Mouse (Mus musculus) stomach, embryonic 14.5 days (tissue): ENCODE data around the gene Rfc1. TPM values are rescaled to one million over a fixed set of nuclear protein-coding genes. Genes with fewer than 3 reads are reported as not detected.
"Not testable (repeated sequence)": the region's sequence is repeated elsewhere in the genome, so short reads cannot be mapped to it uniquely, and the experiment has no call there.

Experiments
- ATAC-seq: fragments of 200-750 bp; cut with Nextera tagmentation; 2 replicates; pipeline ENCODE4 v1.8.0; 2017; ENCODE audit warnings: low read depth, moderate TSS enrichment; ENCODE audit not compliant: insufficient number of reproducible peaks, insufficient read depth, low FRiP score
- H3K27ac ChIP-seq: fragments of 300-500 bp; sonication (generic); 2 replicates; pipeline ENCODE4 v1.5.1; 2014; ENCODE audit warnings: mild to moderate bottlenecking, low read length, moderate library complexity, mixed read lengths
- H3K27me3 ChIP-seq: fragments of 300-500 bp; sonication (generic); 2 replicates; pipeline ENCODE4 v1.6.1; 2014; ENCODE audit warnings: low read length, control low read depth, mixed read lengths; ENCODE audit not compliant: control insufficient read depth, insufficient read depth
- H3K36me3 ChIP-seq: fragments of 300-500 bp; sonication (generic); 2 replicates; pipeline ENCODE4 v1.6.1; 2014; ENCODE audit warnings: mild to moderate bottlenecking, control low read depth, low read length, moderate library complexity, mixed read lengths; ENCODE audit not compliant: control insufficient read depth, insufficient read depth
- H3K4me1 ChIP-seq: fragments of 300-500 bp; sonication (generic); 2 replicates; pipeline ENCODE4 v1.6.1; 2014; ENCODE audit warnings: low read length, control low read depth, mixed read lengths; ENCODE audit not compliant: control insufficient read depth, insufficient read depth
- H3K4me2 ChIP-seq: fragments of 300-500 bp; sonication (generic); replicated peaks from 2 replicates; pipeline ENCODE4 v1.6.1; 2014; ENCODE audit warnings: low read depth, low read length, control low read depth
- H3K4me3 ChIP-seq: fragments of 300-500 bp; sonication (generic); 2 replicates; pipeline ENCODE4 v1.5.1; 2014; ENCODE audit warnings: low read depth, low read length, control low read depth
- H3K9ac ChIP-seq: fragments of 300-500 bp; sonication (generic); replicated peaks from 2 replicates; pipeline ENCODE4 v1.6.1; 2014; ENCODE audit warnings: low read depth, mild to moderate bottlenecking, control low read depth, low read length, moderate library complexity, mixed read lengths
- H3K9me3 ChIP-seq: fragments of 300-500 bp; sonication (generic); 2 replicates; pipeline ENCODE4 v1.6.1; 2016; ENCODE audit warnings: low read depth, low read length, control low read depth; ENCODE audit not compliant: control insufficient read depth
- WGBS: fragments of 180-500 bp; shearing (Covaris S2); extraction: QIAGEN DNeasy Blood & Tissue Kit; methylation state at CpG from one replicate; pipeline ENCODE4 v1.1.7; 2014; 5-methylcytosine and 5-hydroxymethylcytosine counted together
- polyA plus RNA-seq: library from polyadenylated mRNA; unstranded; fragments of >200 nt; fragmentation: Nextera tagmentation; extraction: Ambion mirVana; gene quantifications from 2 replicates; pipeline ENCODE4 v1.2.1, GENCODE M21; 2014

The Rfc1 gene
- polyA plus RNA-seq, 1 experiment from 2014 or later: 108 TPM

DNA sequence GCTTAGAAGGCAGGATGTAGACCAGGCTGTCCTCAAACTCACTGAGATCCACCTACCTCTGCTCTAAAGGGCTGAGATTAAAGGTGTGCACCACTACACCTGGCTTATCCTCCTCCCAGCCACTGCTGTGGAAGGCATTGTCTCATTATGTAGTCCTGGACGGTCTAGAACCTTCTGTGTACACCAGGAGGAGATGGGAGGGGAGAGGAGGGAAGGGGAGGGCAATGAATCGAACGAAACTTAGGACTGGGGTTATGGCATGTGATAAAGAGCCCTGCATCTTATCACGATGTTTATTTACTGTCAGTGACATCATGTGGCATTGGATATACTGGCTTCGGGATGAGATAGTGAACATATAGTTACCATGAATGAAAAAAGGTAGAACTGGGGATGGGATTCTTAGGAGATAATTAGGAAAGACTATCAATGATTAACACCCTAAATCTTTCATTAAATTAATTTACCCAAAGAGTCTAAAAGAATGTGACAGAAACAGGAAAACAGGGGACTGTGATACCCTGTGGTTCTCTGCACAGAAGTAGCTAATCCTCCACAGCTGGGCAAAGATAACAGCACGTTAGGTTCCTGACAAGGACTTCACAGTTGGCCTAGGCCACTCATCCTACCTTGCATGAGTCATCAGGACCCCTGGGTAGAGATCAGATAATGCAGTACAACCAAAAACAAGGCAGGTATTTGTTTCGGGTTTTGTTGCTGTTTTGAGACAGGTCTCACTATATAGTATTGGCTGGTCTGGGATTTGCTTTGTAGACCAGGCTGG, 37.1 kb downstream of the Rfc1 start:
- no peak for ATAC-seq
- peaks cover 32% of the 10 kb centered on the region for H3K36me3 ChIP-seq
- 78% methylated on average over 7 of the region's 7 CpGs for WGBS

DNA sequence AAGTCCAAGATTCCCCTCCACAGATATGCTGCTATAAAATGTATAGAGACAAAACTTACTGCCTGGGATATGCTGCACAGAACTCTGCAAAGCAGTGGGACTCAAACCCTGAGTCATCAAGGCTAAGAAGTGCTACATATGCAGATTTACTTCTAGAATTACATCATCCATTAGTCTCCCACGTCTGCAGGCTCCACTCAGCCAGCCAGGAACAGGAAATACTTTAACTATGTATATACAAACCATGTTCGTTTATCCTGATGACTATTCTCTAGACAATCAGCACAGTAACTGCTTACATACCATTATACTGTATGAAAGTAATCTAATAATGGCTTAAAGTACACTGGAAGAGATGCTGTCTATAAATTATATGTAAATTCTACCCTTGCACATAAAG, 41.2 kb downstream of the Rfc1 start:
- Histone ChIP-seq H3K27me3 (no peaks in the 10 kb centered on the region), H3K27ac (no peak overlapping the region; the same call in 1 of the 2 replicates), H3K9me3 (no peaks in the 10 kb centered on the region), H3K4me3 (no peak overlapping the region), H3K9ac (no peak overlapping the region), H3K4me1 (no peaks in the 10 kb centered on the region), H3K36me3 (peaks cover 39% of the 10 kb centered on the region), H3K4me2 (no peak overlapping the region)
- ATAC-seq: no peak
- 29% methylated on average over 2 of the region's 2 CpGs for whole genome bisulfite sequencing

More for the DNA sequence above, 37.1 kb downstream of the Rfc1 start:
- Histone ChIP-seq H3K4me2 (no peak overlapping the region), H3K9ac (no peak overlapping the region), H3K27me3 (no peaks in the 10 kb centered on the region), H3K4me3 (no peak overlapping the region), H3K9me3 (no peaks in the 10 kb centered on the region), H3K4me1 (no peaks in the 10 kb centered on the region), H3K27ac (no peak overlapping the region)

DNA sequence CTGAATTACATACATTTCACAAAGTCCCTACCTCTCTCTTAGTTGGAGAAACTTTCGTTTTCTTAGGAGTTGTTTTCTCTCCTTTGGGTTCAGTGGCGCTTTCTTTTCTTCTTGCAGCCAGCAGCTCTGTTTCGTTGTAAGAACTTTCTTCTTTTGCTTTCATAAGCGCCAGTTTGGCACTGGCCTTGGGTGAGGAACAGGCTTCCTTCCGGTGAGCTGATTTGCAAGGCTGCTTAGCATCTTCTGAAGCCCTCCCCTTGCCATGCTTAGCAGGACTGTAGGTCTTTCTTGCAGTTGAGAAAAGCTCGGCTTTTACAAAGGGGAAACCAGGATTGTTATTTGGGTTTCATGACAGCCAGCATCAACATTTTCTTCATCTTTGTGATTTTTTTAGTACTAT, 41.8 kb downstream of the Rfc1 start:
- Histone ChIP-seq H3K9me3 (no peaks in the 10 kb centered on the region), H3K9ac (no peak overlapping the region), H3K4me1 (no peaks in the 10 kb centered on the region), H3K36me3 (peaks cover 41% of the 10 kb centered on the region), H3K27me3 (no peaks in the 10 kb centered on the region), H3K4me2 (no peak overlapping the region), H3K27ac (no peak overlapping the region), H3K4me3 (no peak overlapping the region)
- 84% methylated on average over 6 of the region's 6 CpGs for WGBS
- no peak for ATAC-seq

DNA sequence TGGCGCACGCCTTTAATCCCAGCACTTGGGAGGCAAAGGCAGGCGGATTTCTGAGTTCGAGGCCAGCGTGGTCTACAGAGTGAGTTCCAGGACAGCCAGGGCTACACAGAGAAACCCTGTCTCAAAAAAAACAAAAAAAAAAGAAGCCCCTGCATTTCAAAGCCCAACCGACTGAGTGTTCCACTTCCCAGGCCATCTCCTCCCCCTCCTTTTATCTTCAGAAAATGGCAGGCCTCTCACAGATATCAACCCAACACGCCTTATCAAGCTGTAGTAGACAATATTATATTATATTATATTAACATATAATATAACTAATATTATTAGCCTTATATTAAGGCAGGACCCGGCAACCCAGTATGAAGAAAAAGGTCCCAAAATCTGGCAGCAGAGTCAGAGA, 46.5 kb downstream of the Rfc1 start:
- H3K27ac ChIP-seq, H3K27me3 ChIP-seq, H3K4me2 ChIP-seq, H3K9me3 ChIP-seq, ATAC-seq, H3K4me1 ChIP-seq, H3K9ac ChIP-seq, H3K4me3 ChIP-seq: not testable (repeated sequence)
- peaks cover 59% of the 10 kb centered on the region for H3K36me3 ChIP-seq
- 85% methylated on average over 8 of the region's 8 CpGs for WGBS

DNA sequence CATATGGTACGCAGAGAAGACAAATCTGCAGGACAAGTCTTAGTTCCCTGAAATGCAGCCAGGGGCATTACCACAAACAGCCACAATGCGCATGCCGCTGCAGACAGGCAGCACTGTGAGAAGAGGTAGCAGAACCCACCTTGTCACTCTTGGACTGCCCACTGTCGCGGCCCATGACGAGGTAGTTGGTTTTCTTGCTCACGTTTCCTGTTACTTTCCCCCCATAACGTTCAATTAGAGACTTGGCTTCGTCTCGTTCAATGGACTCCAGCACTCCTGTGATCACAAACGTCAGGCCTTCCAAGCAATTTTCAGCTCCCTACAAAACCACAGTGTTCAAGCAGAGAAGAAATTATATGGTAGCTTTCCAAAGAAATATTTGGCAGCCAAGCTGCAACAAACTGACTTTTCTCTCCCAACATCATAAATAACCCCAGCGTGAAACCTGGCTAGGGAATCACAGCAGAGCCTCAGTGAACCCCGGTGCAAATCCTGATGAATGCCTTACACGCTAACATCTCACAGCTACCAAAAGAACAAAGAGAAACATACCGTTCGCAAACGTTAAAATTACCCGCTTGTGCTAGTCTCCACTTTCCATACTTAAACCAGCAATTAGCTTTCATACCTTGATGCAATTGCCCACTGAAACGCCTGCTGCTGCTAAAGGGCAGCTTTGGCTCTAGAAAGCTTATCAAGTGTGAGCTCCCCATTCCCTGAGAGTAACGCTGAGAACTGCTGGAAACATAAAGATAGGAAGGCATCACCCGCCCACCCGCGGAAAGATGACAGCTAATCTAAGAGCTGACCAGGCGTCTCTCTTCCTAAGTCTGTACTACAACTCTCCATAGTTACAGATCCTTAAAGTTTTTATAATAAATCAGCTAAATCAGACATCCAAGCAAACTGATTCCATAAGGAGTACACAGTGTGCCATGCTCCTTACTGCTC, 47.4 kb downstream of the Rfc1 start:
- Histone ChIP-seq H3K4me2 (no peak overlapping the region), H3K27ac (no peak overlapping the region), H3K9me3 (no peaks in the 10 kb centered on the region), H3K9ac (no peak overlapping the region), H3K27me3 (no peaks in the 10 kb centered on the region), H3K36me3 (peaks cover 55% of the 10 kb centered on the region), H3K4me1 (no peaks in the 10 kb centered on the region), H3K4me3 (no peak overlapping the region)
- 91% methylated on average over 24 of the region's 24 CpGs for WGBS
- ATAC-seq: no peak

DNA sequence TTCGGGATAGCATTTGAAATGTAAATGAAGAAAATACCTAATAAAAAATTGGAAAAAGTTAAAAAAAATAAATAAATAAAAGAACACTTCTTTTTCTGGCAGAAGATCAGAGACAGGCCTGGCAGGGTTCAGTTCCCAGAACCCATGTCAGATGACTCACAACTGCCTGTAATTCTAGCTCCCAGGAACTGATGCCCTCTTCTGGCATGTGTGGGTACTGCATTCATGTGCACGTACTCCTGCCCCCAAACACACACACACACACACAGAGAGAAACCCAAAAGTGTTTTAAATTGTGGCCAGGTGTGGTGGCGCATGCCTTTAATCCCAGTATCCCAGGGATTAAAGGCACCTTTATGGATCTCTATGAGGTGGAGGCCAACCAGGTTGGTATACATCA, 51.3 kb downstream of the Rfc1 start:
- Histone ChIP-seq H3K27me3 (no peaks in the 10 kb centered on the region), H3K27ac (no peak overlapping the region), H3K36me3 (peaks cover 49% of the 10 kb centered on the region), H3K9ac (no peak overlapping the region), H3K4me3 (no peak overlapping the region), H3K9me3 (no peaks in the 10 kb centered on the region), H3K4me1 (no peaks in the 10 kb centered on the region), H3K4me2 (no peak overlapping the region)
- 96% methylated on average over 3 of the region's 3 CpGs for WGBS
- no peak for ATAC-seq

DNA sequence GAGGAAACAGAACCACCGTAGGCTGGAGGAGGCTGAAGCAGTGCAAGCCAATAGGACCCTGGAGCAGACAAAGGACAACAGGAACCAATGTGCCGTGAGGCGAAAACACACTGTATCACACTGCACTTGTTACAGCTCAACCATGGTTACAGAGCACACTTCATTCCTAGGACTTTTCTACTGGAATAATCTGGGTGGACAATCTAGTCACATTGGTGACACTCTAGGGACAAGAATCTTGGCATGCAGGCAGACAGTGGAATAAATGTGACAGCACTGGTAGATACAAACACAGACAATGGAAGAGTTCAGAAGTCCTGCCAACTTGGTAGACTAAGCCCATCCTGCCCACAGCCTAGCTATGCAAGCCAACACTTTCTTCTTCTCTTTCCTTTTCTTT, 54.3 kb downstream of the Rfc1 start:
- Histone ChIP-seq H3K36me3 (peaks cover 47% of the 10 kb centered on the region), H3K4me1 (no peaks in the 10 kb centered on the region)
- WGBS: 95% methylated on average over 3 of the region's 3 CpGs

DNA sequence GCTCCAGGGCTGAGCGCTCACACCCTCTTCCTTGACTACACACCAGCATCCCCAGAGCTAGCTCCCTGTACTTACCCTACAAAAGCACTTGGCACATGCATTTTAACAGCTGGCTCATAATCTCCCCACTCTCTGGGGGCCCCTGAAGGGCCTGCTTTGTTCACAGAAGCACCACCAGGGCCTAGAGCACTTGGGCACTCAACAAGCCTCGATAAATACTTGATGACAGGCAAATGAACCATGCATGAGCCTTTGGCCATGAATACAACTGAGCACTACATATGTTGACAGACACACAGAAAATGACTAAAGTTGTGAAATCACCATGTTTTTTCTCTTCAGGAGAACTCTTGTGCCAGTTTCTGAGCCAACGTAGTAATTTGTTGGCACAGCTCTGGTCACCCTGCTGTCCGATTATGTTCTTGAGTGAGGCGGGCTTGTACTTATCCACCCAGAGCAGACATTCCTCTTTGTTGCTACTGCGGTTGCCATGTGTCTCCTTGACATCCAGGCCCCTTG, 56.3 kb downstream of the Rfc1 start:
- no peak overlapping the region for H3K27ac ChIP-seq
- no peaks in the 10 kb centered on the region for H3K4me1 ChIP-seq
- ATAC-seq: no peak
- peaks cover 44% of the 10 kb centered on the region for H3K36me3 ChIP-seq
- WGBS: 91% methylated on average over 6 of the region's 6 CpGs
- no peak overlapping the region for H3K4me3 ChIP-seq
- no peaks in the 10 kb centered on the region for H3K9me3 ChIP-seq
- H3K4me2 ChIP-seq: no peak overlapping the region
- no peaks in the 10 kb centered on the region for H3K27me3 ChIP-seq
- no peak overlapping the region for H3K9ac ChIP-seq

More for the DNA sequence above, 54.3 kb downstream of the Rfc1 start:
- no peak for ATAC-seq
- Histone ChIP-seq H3K27ac (no peak overlapping the region), H3K4me3 (no peak overlapping the region), H3K9ac (no peak overlapping the region), H3K9me3 (no peaks in the 10 kb centered on the region), H3K4me2 (no peak overlapping the region), H3K27me3 (no peaks in the 10 kb centered on the region)
